Mouse (Mus musculus): ENCODE measurements around the gene Prkcb. TPM values are rescaled to one million over a fixed set of nuclear protein-coding genes. Genes with fewer than 3 reads are reported as not detected.

Gene Prkcb
- 3.2 and 3.7 TPM in 2 replicates for polyA plus RNA-seq (2012)

DNA sequence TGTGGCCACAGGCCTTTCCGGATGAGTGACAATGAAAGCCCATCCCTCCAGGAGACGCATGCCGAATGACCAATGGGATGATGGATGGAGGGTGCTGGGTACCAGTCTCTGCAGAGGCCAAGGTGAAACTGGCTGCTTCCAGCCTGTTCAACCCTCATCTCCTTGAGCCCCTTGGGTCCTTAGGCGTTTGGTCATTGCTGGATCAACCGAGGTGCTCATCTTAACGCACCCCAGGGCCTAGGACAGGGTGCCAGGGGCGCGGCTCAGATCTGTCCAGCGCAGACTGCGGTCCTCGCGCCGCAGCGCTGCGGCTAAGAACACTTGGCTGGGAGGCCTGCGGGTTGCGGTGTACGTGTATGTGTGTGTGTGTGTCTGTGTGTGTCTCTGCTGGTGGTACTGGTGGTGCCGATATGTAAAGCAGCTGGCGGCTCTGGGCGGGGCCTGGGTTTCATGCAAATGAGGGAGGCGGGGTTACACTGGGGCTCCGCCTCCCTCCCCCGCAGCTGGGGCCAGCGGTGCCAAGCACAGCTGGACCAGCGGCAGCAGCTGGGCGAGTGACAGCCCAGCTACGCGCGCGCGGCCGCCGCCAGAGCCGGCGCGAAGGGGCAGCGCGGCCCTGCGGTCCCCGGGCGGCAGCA lies at the start of gene Prkcb:
TSS of gene Prkcb (plus strand) at position 147 of the 638 bp plus-strand sequence.

GRCm38 (mm10) chr7:122670442-122670872 lies 381.9 kb downstream of the Prkcb start, which contains the start of gene Cacng3:
Cacng3 (plus strand) TSS chr7:122670492.

Other genes starting within 250 kb of the Prkcb start
- gene Ubfd1, start 221.6 kb upstream of the Prkcb start, polyA plus RNA-seq (2012) = 17.6 and 25.3 TPM in 2 replicates
- 10.0 and 11.0 TPM in 2 replicates for gene Ears2, start 221.5 kb upstream of the Prkcb start, polyA plus RNA-seq (2012)
- 656 and 702 TPM in 2 replicates for gene Ndufab1, start 186.9 kb upstream of the Prkcb start, polyA plus RNA-seq (2012)
- 2.2 and 2.7 TPM in 2 replicates for gene Palb2, start 155.8 kb upstream of the Prkcb start, polyA plus RNA-seq (2012)
- 4.9 and 6.9 TPM in 2 replicates for gene Dctn5, start 155.7 kb upstream of the Prkcb start, polyA plus RNA-seq (2012)
- gene Plk1, start 129.3 kb upstream of the Prkcb start, polyA plus RNA-seq (2012) = 46.1 and 77.7 TPM in 2 replicates
- 0.10 TPM in 1 of 2 replicates, not detected in the other for gene Ern2, start 102.5 kb upstream of the Prkcb start, polyA plus RNA-seq (2012)
- gene Chp2, start 69.3 kb upstream of the Prkcb start, polyA plus RNA-seq (2012) = not detected in 2 replicates